Mouse (Mus musculus): ENCODE results near the gene 4930404N11Rik.

DNA sequence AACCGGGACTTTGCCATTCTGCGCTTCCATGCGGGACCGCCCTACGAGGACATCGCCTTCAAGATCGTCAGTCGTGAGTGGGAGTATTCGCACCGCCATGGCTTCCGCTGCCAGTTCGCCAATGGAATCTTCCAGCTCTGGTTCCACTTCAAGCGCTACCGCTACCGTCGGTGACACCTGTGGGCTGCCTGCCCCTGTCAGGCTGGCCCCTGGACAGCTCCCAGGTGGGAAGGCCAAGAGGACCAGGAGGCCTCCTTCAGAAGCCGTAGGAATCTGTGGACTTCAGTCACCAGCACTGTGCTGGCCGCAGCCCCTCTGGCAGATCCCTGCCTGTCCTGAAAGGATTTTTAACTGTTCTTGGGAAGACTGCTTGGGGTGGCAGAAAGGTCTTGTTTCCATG, 39.8 kb downstream of the 4930404N11Rik start:
- TF ChIP-seq POLR2A (IDR thresholded peaks at IDR 0.05; ENCODE audit: low read depth, low read length): no peak
- TF ChIP-seq CTCF (IDR thresholded peaks at IDR 0.05; ENCODE audit: extremely low read depth, insufficient read depth, insufficient read length, insufficient replicate concordance): no peak

Measured in spleen, adult 2 months (tissue).